Mouse (Mus musculus): ENCODE data around the gene Fam50a. TPM values are rescaled to one million over a fixed set of nuclear protein-coding genes. Genes with fewer than 3 reads are reported as not detected.
"Not testable (repeated sequence)": the region's sequence is repeated elsewhere in the genome, so short reads cannot be mapped to it uniquely, and the experiment has no call there.

Gene Fam50a
- total RNA-seq, 2 experiments from 2014 or later = 24.5 to 29.5 TPM

DNA sequence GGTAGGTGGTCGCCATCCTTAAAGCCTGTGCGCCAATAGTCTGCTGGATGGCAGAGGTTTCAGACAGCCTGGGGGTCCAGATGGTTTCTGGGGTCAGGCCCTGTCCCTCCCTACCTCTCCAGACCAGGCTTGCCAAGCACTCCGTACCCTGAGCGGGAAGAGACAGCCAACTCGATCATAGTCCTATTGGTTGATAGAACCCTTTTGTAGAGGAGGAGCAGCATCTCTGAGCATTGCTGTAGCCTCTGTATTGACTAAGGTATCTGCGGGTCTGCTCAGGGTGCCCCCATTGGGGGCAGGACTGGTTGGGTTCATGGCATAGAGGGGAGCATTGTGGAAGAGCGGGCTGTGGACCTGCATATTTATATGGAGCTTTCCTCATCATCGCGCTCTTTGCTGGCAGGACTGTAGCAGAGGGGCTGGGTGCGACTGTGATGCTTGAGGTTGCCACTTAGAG is 16.4 kb downstream of the Fam50a start:
- intact Hi-C loops (cut with DNase I) = no loop called here
- DNase-seq = no peak

DNA sequence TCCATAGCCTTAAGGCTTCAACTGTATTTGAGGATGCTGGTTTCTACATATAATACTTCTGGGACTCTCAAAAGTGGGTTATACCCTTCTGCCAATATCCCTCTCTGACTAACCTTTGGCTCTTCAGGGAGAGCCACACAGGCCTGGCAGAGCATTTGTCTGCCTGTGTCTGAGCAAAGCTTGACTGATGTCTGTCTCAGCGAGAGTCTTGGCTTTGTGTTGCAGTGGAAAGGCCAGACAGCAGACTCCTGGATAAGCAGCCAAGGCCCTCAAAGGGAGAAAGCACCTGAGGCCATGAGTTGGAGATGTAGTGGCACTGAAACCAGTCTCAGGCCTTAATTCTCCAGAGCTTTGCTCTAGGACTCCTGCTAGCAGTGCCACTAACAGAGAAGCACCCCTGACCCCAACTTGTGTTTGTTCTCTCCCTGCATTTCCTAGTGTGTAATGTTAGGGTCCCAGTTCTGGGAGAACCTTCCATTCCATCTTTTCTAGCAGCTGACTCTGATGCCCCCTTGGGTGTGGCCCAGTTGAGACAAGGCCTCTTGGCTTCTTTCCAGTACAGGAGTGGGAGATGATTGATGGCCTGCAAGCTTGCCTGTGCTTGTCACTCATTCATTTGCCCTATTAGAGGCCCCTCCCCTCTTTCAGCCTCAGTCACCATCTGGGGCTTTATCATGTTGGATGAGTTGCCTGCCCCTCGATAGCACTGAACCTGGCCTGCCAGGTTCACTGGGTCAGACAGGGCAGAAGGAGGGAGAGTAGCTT is 17.5 kb downstream of the Fam50a start:
- no peak for DNase-seq

GRCm38 (mm10) chrX:74352645-74353466 is 40.0 kb downstream of the Fam50a start:
- intact Hi-C loops (cut with DNase I) = loop anchor here (5.0 kb wide), 1 partner anchor 106 kb away; the partner anchor contains the start of gene Flna
- DNase-seq = no peak

More for the DNA sequence above, 17.5 kb downstream of the Fam50a start:
- intact Hi-C loops (cut with DNase I) = no loop called here

DNA sequence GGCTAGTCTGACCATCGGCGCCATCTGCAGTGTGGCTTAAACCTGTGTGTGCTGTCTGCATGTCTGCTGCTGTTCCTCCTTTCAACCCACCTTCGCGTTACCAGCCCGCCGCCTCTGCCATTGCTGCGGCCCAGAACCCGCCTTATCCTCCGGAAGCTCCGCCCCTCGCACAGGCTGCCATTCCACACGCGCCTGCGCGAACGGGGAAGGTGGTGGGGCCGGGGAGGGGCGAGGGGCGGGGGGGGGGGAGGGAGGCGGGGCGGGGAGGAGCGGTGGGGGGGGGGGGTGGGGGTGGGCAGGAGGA is 40.6 kb downstream of the Fam50a start, which contains the start of gene Lage3:
Gene Lage3, minus strand, starts transcription at position 152 of the 304 bp plus-strand sequence.
- intact Hi-C loops (cut with DNase I) = loop anchor here (5.0 kb wide), 1 partner anchor 106 kb away; the partner anchor contains the start of gene Flna
- DNase-seq = peak; percentile 75 to 78

- intact Hi-C loops (cut with DNase I); DNase-seq: not testable (repeated sequence)
Observed at GRCm38 (mm10) chrX:74357069-74357468, 44.2 kb downstream of the Fam50a start.

GRCm38 (mm10) chrX:74359171-74359570 is 46.3 kb downstream of the Fam50a start:
- no peak for DNase-seq
- intact Hi-C loops (cut with DNase I) = no loop called here

DNA sequence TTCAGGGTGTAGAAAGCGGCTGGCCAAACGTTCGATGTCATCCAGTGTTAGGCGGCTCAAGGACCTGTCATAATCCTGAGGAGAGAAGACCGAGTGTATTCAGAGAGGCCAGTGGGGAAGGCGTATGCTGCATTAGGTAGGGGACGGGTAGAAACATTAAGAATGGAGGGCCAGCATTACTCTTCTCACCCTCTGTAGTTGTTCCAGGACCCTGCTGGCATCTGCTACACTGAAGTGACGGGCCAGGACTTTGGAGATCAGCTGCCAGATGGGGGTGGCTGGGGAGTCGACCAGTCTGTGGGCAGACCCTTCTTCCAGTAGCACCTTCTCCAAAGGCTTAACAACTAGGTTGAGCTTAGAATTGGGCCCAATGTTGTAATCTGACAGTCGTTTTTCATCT is 54.7 kb downstream of the Fam50a start:
- no peak for DNase-seq
- intact Hi-C loops (cut with DNase I) = loop anchor here (5.0 kb wide), 1 partner anchor 55 kb away; the partner anchor contains the start of gene Fam50a

GRCm38 (mm10) chrX:74368209-74368909 is 55.5 kb downstream of the Fam50a start:
- peak; percentile 75 to 76 for DNase-seq
- intact Hi-C loops (cut with DNase I) = loop anchor here (5.0 kb wide), 1 partner anchor 56 kb away; the partner anchor contains the start of gene Fam50a

Small RNAs within 50 kb of the gene (microRNA-seq; reads per million reads assigned to microRNA genes)
- gene Mir7091 (ENCODE audit: borderline number of aligned reads in 2 of 2) (0 to 1.3 reads per million in 2 experiments), gene Mir7092 (ENCODE audit: borderline number of aligned reads in 2 of 2) (0 reads per million in 2 experiments)

Other genes with a start within 250 kb of the Fam50a start
- not detected for gene Opn1mw, start 185.6 kb upstream of the Fam50a start, total RNA-seq (2021)
- 10 to 100 TPM; 30.5 to 36.2 TPM for gene Mecp2, start 177.7 kb upstream of the Fam50a start, total RNA-seq (2021)
- not detected for gene Tex28, start 145.2 kb upstream of the Fam50a start, total RNA-seq (2021)
- gene Tktl1, start 135.8 kb upstream of the Fam50a start, total RNA-seq (2021) = not detected
- gene Flna, start 63.2 kb upstream of the Fam50a start, total RNA-seq (2021) = 10 to 100 TPM; 88.3 to 97.0 TPM
- gene Emd, start 58.3 kb upstream of the Fam50a start, total RNA-seq (2021) = 10 to 100 TPM; 28.2 to 34.0 TPM
- 100 to 1,000 TPM; 178 to 213 TPM for gene Rpl10, start 42.2 kb upstream of the Fam50a start, total RNA-seq (2021)
- gene Taz, start 31.1 kb upstream of the Fam50a start, total RNA-seq (2021) = 10 to 100 TPM; 48.4 to 51.9 TPM
- 10 to 100 TPM; 16.1 to 20.6 TPM for gene Dnase1l1, start 30.7 kb upstream of the Fam50a start, total RNA-seq (2021)
- 100 to 1,000 TPM; 130 to 135 TPM for gene Atp6ap1, start 15.9 kb upstream of the Fam50a start, total RNA-seq (2021)
- 10 to 100 TPM; 76.7 to 82.5 TPM for gene Gdi1, start 8.0 kb upstream of the Fam50a start, total RNA-seq (2021)
- gene Plxna3, start 16.0 kb downstream of the Fam50a start, total RNA-seq (2021) = 1 to 10 TPM in 1 of 2 experiments, under 1 TPM in 1; 0.87 to 1.6 TPM
- gene Lage3, start 40.6 kb downstream of the Fam50a start, total RNA-seq (2021) = 10 to 100 TPM; 28.3 to 28.8 TPM
- 10 to 100 TPM; 67.7 to 70.3 TPM for gene Ubl4a, start 60.2 kb downstream of the Fam50a start, total RNA-seq (2021)
- 1 to 10 TPM; 4.9 to 5.7 TPM for gene Slc10a3, start 60.3 kb downstream of the Fam50a start, total RNA-seq (2021)
- 10 to 100 TPM; 18.6 to 18.8 TPM for gene Fam3a, start 80.2 kb downstream of the Fam50a start, total RNA-seq (2021)
- 10 to 100 TPM; 45.8 to 46.1 TPM for gene Ikbkg, start 80.3 kb downstream of the Fam50a start, total RNA-seq (2021)
- gene G6pdx, start 116.2 kb downstream of the Fam50a start, total RNA-seq (2021) = 1 to 10 TPM; 6.8 to 7.1 TPM
- not detected for gene Gm6880, start 168.4 kb downstream of the Fam50a start, total RNA-seq (2021)

Measured in heart, postnatal 36 days (tissue).